Mouse (Mus musculus): Measurements from ENCODE around the gene Traf3.

DNA sequence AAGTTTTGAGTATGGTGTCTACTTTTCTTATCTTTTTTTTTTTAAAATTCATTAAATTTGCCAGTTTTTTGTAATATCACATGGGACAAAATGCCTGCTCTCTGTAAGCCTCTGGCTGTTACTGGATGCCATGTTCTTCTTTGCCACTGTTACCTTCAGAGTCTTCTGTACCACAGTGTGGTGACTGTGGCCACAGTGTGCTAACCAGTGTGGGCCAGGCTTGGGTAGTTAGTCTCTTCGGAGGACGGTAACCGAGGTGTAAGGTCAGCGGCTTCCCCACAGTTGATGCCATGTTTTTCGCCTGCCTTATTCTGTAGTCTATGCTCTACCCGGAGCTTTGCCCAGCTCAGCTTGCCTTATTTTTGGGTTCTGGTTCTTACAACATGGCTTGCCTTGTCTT lies 16.2 kb downstream of the Traf3 start:
- TF ChIP-seq POLR2A (IDR thresholded peaks at IDR 0.05; ENCODE audit: insufficient read depth, low read depth, low read length) (no peak), CTCF (IDR thresholded peaks at IDR 0.05; ENCODE audit: insufficient read depth, low read depth, low read length) (no peak)

Measured in olfactory bulb, adult 2 months (tissue).